Mouse (Mus musculus) liver, postnatal 0 days (tissue): Measurements from ENCODE around the gene Gm9970. TPM values are rescaled to one million over a fixed set of nuclear protein-coding genes. Genes with fewer than 3 reads are reported as not detected.

ENCODE experiments used
- ATAC-seq: fragments of 200-750 bp; cut with Nextera tagmentation; 2 replicates; pipeline ENCODE4 v1.8.0; 2017; ENCODE audit warnings: mild to moderate bottlenecking, moderate library complexity
- DNase-seq: peaks from one replicate; pipeline ENCODE4 v3.0.0-alpha.2; 2016
- H3K27ac ChIP-seq: fragments of 300-500 bp; sonication (generic); 2 replicates; pipeline ENCODE4 v1.5.1; 2014; ENCODE audit warnings: antibody characterized with exemption, moderate library complexity, mild to moderate bottlenecking, low read depth
- H3K27me3 ChIP-seq: fragments of 300-500 bp; sonication (generic); 2 replicates; pipeline ENCODE4 v1.6.1; 2014; ENCODE audit warnings: low read length, control low read depth, mixed read lengths; ENCODE audit not compliant: insufficient read depth
- H3K36me3 ChIP-seq: fragments of 300-500 bp; sonication (generic); replicated peaks from 2 replicates; pipeline ENCODE4 v1.6.1; 2014; ENCODE audit warnings: mild to moderate bottlenecking, control low read depth, low read length, moderate library complexity, mixed read lengths; ENCODE audit not compliant: insufficient read depth
- H3K4me1 ChIP-seq: fragments of 300-500 bp; sonication (generic); 2 replicates; pipeline ENCODE4 v1.6.1; 2014; ENCODE audit warnings: antibody characterized with exemption, mild to moderate bottlenecking, control low read depth; ENCODE audit not compliant: insufficient read depth
- H3K4me2 ChIP-seq: fragments of 300-500 bp; sonication (generic); 2 replicates; pipeline ENCODE4 v1.6.1; 2014; ENCODE audit warnings: low read depth, mild to moderate bottlenecking, low read length, moderate library complexity, mixed read lengths
- H3K4me3 ChIP-seq: fragments of 300-500 bp; sonication (generic); 2 replicates; pipeline ENCODE4 v1.5.1; 2014; ENCODE audit warnings: low read depth, low read length
- H3K9ac ChIP-seq: fragments of 300-500 bp; sonication (generic); replicated peaks from 2 replicates; pipeline ENCODE4 v1.6.1; 2014; ENCODE audit warnings: mild to moderate bottlenecking, moderate library complexity
- H3K9me3 ChIP-seq: fragments of 300-500 bp; sonication (generic); 2 replicates; pipeline ENCODE4 v1.6.1; 2016; ENCODE audit warnings: mild to moderate bottlenecking, control low read depth, low read length, mixed read lengths
- CTCF ChIP-seq: sonication (generic); IDR thresholded peaks from 2 replicates; pipeline ENCODE4 v1.5.1; 2016; ENCODE audit warnings: antibody characterized with exemption, low read depth
- EP300 ChIP-seq: IDR thresholded peaks from 2 replicates; pipeline ENCODE4 v1.6.1; 2016; ENCODE audit warnings: antibody characterized with exemption, low read depth, mild to moderate bottlenecking
- WGBS: fragments of 180-500 bp; shearing (Covaris S2); extraction: QIAGEN DNeasy Blood & Tissue Kit; methylation state at CpG from one replicate; pipeline ENCODE4 v1.1.7; 2014; ENCODE audit not compliant: insufficient replicate concordance; 5-methylcytosine and 5-hydroxymethylcytosine counted together
- polyA plus RNA-seq: library from polyadenylated mRNA; unstranded; fragments of >200 nt; fragmentation: Nextera tagmentation; extraction: Ambion mirVana; gene quantifications from 2 replicates; pipeline ENCODE4 v1.2.1, GENCODE M21; 2015

The Gm9970 gene
- polyA plus RNA-seq, 1 experiment from 2014 or later: 0.28 TPM

- H3K4me2 ChIP-seq: no peak overlapping the region
- no peaks in the 10 kb centered on the region for H3K9me3 ChIP-seq
- H3K4me3 ChIP-seq: no peak overlapping the region
- no peak for TF ChIP-seq CTCF
- no peak for TF ChIP-seq EP300
- 0 out of 2 replicates have a peak overlapping the region, but pooled peaks have one; percentile 3 for H3K27ac ChIP-seq
- 58% methylated on average over 7 of the region's 7 CpGs for WGBS
- no peaks in the 10 kb centered on the region for H3K27me3 ChIP-seq
- DNase-seq: no peak
- H3K9ac ChIP-seq: no peak overlapping the region
- peaks cover 4% of the 10 kb centered on the region for H3K4me1 ChIP-seq
- no peak for ATAC-seq
- H3K36me3 ChIP-seq: peaks cover 27% of the 10 kb centered on the region
These were observed 13.4 kb upstream of the Gm9970 start for GRCm38 (mm10) chr5:31254452-31254851.

GRCm38 (mm10) chr5:31253806-31254205, 12.8 kb upstream of the Gm9970 start:
- peaks cover 33% of the 10 kb centered on the region for H3K36me3 ChIP-seq

GRCm38 (mm10) chr5:31252795-31253545, 11.9 kb upstream of the Gm9970 start:
- DNase-seq (no peak), ATAC-seq (no peak)
- WGBS: 84% methylated on average over 16 of the region's 16 CpGs
- Histone ChIP-seq H3K27ac (no peak overlapping the region), H3K4me2 (no peak overlapping the region), H3K36me3 (peaks cover 41% of the 10 kb centered on the region), H3K4me1 (peaks cover 4% of the 10 kb centered on the region), H3K9ac (no peak overlapping the region), H3K4me3 (no peak overlapping the region), H3K27me3 (no peaks in the 10 kb centered on the region), H3K9me3 (no peaks in the 10 kb centered on the region)
- TF ChIP-seq EP300: no peak
- 0 out of 2 replicates have a peak, but pooled peaks have one; percentile 3 for TF ChIP-seq CTCF

More at GRCm38 (mm10) chr5:31253806-31254205, 12.8 kb upstream of the Gm9970 start:
- no peak for TF ChIP-seq CTCF
- TF ChIP-seq EP300: no peak
- Histone ChIP-seq H3K4me1 (peaks cover 4% of the 10 kb centered on the region), H3K27ac (0 out of 2 replicates have a peak overlapping the region, but pooled peaks have one; percentile 3), H3K27me3 (no peaks in the 10 kb centered on the region), H3K9me3 (no peaks in the 10 kb centered on the region), H3K4me3 (no peak overlapping the region), H3K9ac (no peak overlapping the region), H3K4me2 (no peak overlapping the region)
- 87% methylated on average over 8 of the region's 8 CpGs for WGBS
- DNase-seq: no peak
- no peak for ATAC-seq

GRCm38 (mm10) chr5:31252151-31252550, 11.1 kb upstream of the Gm9970 start:
- peaks cover 4% of the 10 kb centered on the region for H3K4me1 ChIP-seq
- peak overlapping the region; percentile 70 for H3K4me2 ChIP-seq
- WGBS: 65% methylated on average over 10 of the region's 10 CpGs
- H3K36me3 ChIP-seq: peaks cover 49% of the 10 kb centered on the region
- no peaks in the 10 kb centered on the region for H3K9me3 ChIP-seq
- ATAC-seq (no peak), DNase-seq (no peak)
- no peak for TF ChIP-seq EP300
- TF ChIP-seq CTCF: no peak
- no peaks in the 10 kb centered on the region for H3K27me3 ChIP-seq
- H3K4me3 ChIP-seq: peak overlapping the region; percentile 46
- no peak overlapping the region; the same call in 1 of the 2 replicates for H3K9ac ChIP-seq
- no peak overlapping the region for H3K27ac ChIP-seq

GRCm38 (mm10) chr5:31251541-31252101, 10.6 kb upstream of the Gm9970 start, which contains the start of gene Krtcap3:
Gene Krtcap3, plus strand, starts transcription at chr5:31251691.
- Histone ChIP-seq H3K27me3 (no peaks in the 10 kb centered on the region), H3K4me3 (peak within 1 kb of the TSS; percentile 46), H3K4me2 (peak within 1 kb of the TSS; percentile 70), H3K9ac (no peak within 1 kb of the TSS; the same call in 1 of the 2 replicates), H3K9me3 (no peaks in the 10 kb centered on the region), H3K36me3 (peaks cover 54% of the 10 kb centered on the region), H3K27ac (no peak within 1 kb of the TSS), H3K4me1 (peaks cover 4% of the 10 kb centered on the region)
- DNase-seq (peak; percentile 65), ATAC-seq (peak; percentile 88)
- WGBS: 53% methylated on average over 46 of the region's 47 CpGs
- TF ChIP-seq EP300: no peak
- TF ChIP-seq CTCF: no peak

- ATAC-seq (no peak), DNase-seq (no peak)
- Histone ChIP-seq H3K27ac (no peak overlapping the region), H3K4me3 (no peak overlapping the region), H3K4me1 (peaks cover 4% of the 10 kb centered on the region), H3K4me2 (no peak overlapping the region), H3K9ac (no peak overlapping the region), H3K27me3 (no peaks in the 10 kb centered on the region), H3K9me3 (no peaks in the 10 kb centered on the region), H3K36me3 (peaks cover 63% of the 10 kb centered on the region)
- TF ChIP-seq EP300 (no peak), CTCF (no peak)
- 79% methylated on average over 4 of the region's 4 CpGs for WGBS
These were observed 9.7 kb upstream of the Gm9970 start for GRCm38 (mm10) chr5:31250716-31251115.
